Mouse (Mus musculus) brown adipose tissue, adult 24 weeks (tissue): Measurements from ENCODE around the gene Exoc3l2. TPM values are rescaled to one million over a fixed set of nuclear protein-coding genes. Genes with fewer than 3 reads are reported as not detected.

Source experiments
- H3K27ac ChIP-seq: fragments of 200-500 bp; replicated peaks from 2 replicates; pipeline ENCODE4 v1.5.1; 2012; ENCODE audit warnings: low read depth, mild to moderate bottlenecking, low read length
- H3K4me1 ChIP-seq: fragments of 200-500 bp; 2 replicates; pipeline ENCODE4 v1.6.1; 2012; ENCODE audit warnings: low read length, mixed read lengths; ENCODE audit not compliant: control insufficient read depth, insufficient read depth, insufficient read length
- H3K4me3 ChIP-seq: fragments of 200-500 bp; 2 replicates; pipeline ENCODE4 v1.5.1; 2012; ENCODE audit warnings: low read depth, mild to moderate bottlenecking, low read length, moderate library complexity; ENCODE audit not compliant: insufficient read depth
- polyA plus RNA-seq: library from polyadenylated mRNA; stranded (reverse); fragments of >200 nt; gene quantifications from 2 replicates; pipeline ENCODE4 v1.2.4, GENCODE M21; 2012; ENCODE audit not compliant: missing spikeins, insufficient read depth, insufficient read length

Exoc3l2 gene
- polyA plus RNA-seq, 1 experiment: 0.79 TPM

- no peak overlapping the region for H3K4me3 ChIP-seq
- no peak overlapping the region for H3K27ac ChIP-seq
- peaks cover 28% of the 10 kb centered on the region for H3K4me1 ChIP-seq
Observed at GRCm38 (mm10) chr7:19542155-19542691, 79.1 kb downstream of the Exoc3l2 start.

- Histone ChIP-seq H3K27ac (no peak overlapping the region), H3K4me1 (peaks cover 33% of the 10 kb centered on the region), H3K4me3 (no peak overlapping the region)
Observed at GRCm38 (mm10) chr7:19543584-19543983, 80.5 kb downstream of the Exoc3l2 start.

- Histone ChIP-seq H3K4me3 (no peak overlapping the region), H3K27ac (no peak overlapping the region), H3K4me1 (peaks cover 31% of the 10 kb centered on the region)
Observed at GRCm38 (mm10) chr7:19546007-19546406, 82.9 kb downstream of the Exoc3l2 start.

Other genes starting within 250 kb of the Exoc3l2 start
- gene Opa3, start 235.0 kb upstream of the Exoc3l2 start, polyA plus RNA-seq: 28.9 and 29.2 TPM in 2 replicates
- gene Vasp, start 191.5 kb upstream of the Exoc3l2 start, polyA plus RNA-seq: 13.4 and 19.2 TPM in 2 replicates
- gene Ppm1n, start 183.3 kb upstream of the Exoc3l2 start, polyA plus RNA-seq: not detected in 2 replicates
- 14.9 and 16.6 TPM in 2 replicates for gene Rtn2, start 180.7 kb upstream of the Exoc3l2 start, polyA plus RNA-seq
- gene Fosb, start 153.3 kb upstream of the Exoc3l2 start, polyA plus RNA-seq: 2.7 and 48.0 TPM in 2 replicates
- 32.6 and 38.4 TPM in 2 replicates for gene Ercc1, start 118.6 kb upstream of the Exoc3l2 start, polyA plus RNA-seq
- 3.3 and 5.5 TPM in 2 replicates for gene Cd3eap, start 103.8 kb upstream of the Exoc3l2 start, polyA plus RNA-seq
- gene Ppp1r13l, start 103.6 kb upstream of the Exoc3l2 start, polyA plus RNA-seq: 1.7 and 4.1 TPM in 2 replicates
- 4.4 and 6.4 TPM in 2 replicates for gene Ercc2, start 81.3 kb upstream of the Exoc3l2 start, polyA plus RNA-seq
- not detected in 2 replicates for gene Klc3, start 59.2 kb upstream of the Exoc3l2 start, polyA plus RNA-seq
- gene Ckm, start 58.6 kb upstream of the Exoc3l2 start, polyA plus RNA-seq: 328 and 404 TPM in 2 replicates
- gene Mark4, start 4.5 kb upstream of the Exoc3l2 start, polyA plus RNA-seq: 9.8 and 10.9 TPM in 2 replicates
- 3.4 and 4.0 TPM in 2 replicates for gene Bloc1s3, start 45.0 kb downstream of the Exoc3l2 start, polyA plus RNA-seq
- 39.3 and 49.9 TPM in 2 replicates for gene Trappc6a, start 45.1 kb downstream of the Exoc3l2 start, polyA plus RNA-seq
- not detected in 2 replicates for gene Nkpd1, start 54.5 kb downstream of the Exoc3l2 start, polyA plus RNA-seq
- 35.9 and 48.9 TPM in 2 replicates for gene Ppp1r37, start 99.7 kb downstream of the Exoc3l2 start, polyA plus RNA-seq
- 0.67 and 0.75 TPM in 2 replicates for gene Zfp296, start 114.0 kb downstream of the Exoc3l2 start, polyA plus RNA-seq
- 44.2 and 47.4 TPM in 2 replicates for gene Gemin7, start 114.3 kb downstream of the Exoc3l2 start, polyA plus RNA-seq
- gene Clasrp, start 141.2 kb downstream of the Exoc3l2 start, polyA plus RNA-seq: 9.6 and 17.9 TPM in 2 replicates
- 7.1 and 10.5 TPM in 2 replicates for gene Relb, start 166.1 kb downstream of the Exoc3l2 start, polyA plus RNA-seq
- gene Clptm1, start 201.7 kb downstream of the Exoc3l2 start, polyA plus RNA-seq: 72.2 and 77.2 TPM in 2 replicates
- 1.7 TPM in 1 of 2 replicates, not detected in the other for gene Apoc2, start 214.6 kb downstream of the Exoc3l2 start, polyA plus RNA-seq
- gene Gm44805, start 218.1 kb downstream of the Exoc3l2 start, polyA plus RNA-seq: not detected in 2 replicates
- gene Apoc4, start 218.1 kb downstream of the Exoc3l2 start, polyA plus RNA-seq: not detected in 2 replicates
- 1,406 and 1,867 TPM in 2 replicates for gene Apoc1, start 229.3 kb downstream of the Exoc3l2 start, polyA plus RNA-seq
- gene Apoe, start 235.9 kb downstream of the Exoc3l2 start, polyA plus RNA-seq: 777 and 1,675 TPM in 2 replicates